19 mouse cellular contexts compared by ENCODE assay signal in genomic region chr2:167657973-167658372, GRCm38 (mm10). TPM values are rescaled to one million over a fixed set of nuclear protein-coding genes. Genes with fewer than 3 reads are reported as not detected.
DNase-seq lines count a peak whose midpoint lies in the region; ATAC-seq and TF ChIP-seq lines count a peak whose summit lies in the region.
"Had no signal": no experiment of that assay in that cellular context is flagged by ENCODE, and none has a peak within 500 bp of the region (broad histone marks: within the 10 kb centered on the region; RNA-seq: fewer than 3 reads in every experiment).

No protein-coding gene starts in this region.

- H3K4me2 ChIP-seq in kidney, embryonic 15.5 days, result no peak overlapping the region
- no peak overlapping the region for H3K4me2 ChIP-seq in lung, embryonic 15.5 days
- H3K4me2 ChIP-seq in myocyte (ENCODE audit: low read depth), result peak overlapping the region; percentile 37
- H3K4me2 ChIP-seq: embryonic facial prominence, embryonic 12.5 days; neural tube, embryonic 13.5 days had no signal

- peak; percentile 19 for DNase-seq in cerebellum, adult 9-11 months
- DNase-seq in cerebellum, postnatal 10 days, result no peak
- DNase-seq in kidney, adult 8-10 months, result no peak
- DNase-seq in lung, postnatal 36 days, result no peak
- DNase-seq in layer of hippocampus, adult 8-10 months (ENCODE audit: low spot score in 2 of 2), result no peak
- DNase-seq: cerebellum, adult 11-12 months; heart, adult 18-20 months; heart, postnatal 10 days; right cerebral cortex, postnatal 4 days; thymus, adult 18-20 months had no signal

- peaks cover 5% of the 10 kb centered on the region; the same call in 1 of the 2 replicates for H3K27me3 ChIP-seq in kidney, embryonic 15.5 days
- H3K27me3 ChIP-seq in lung, embryonic 15.5 days, result peaks cover 7% of the 10 kb centered on the region; the same call in 1 of the 2 replicates
- H3K27me3 ChIP-seq in myocyte (ENCODE audit: control insufficient read depth, insufficient read depth, insufficient read length), result no peaks in the 10 kb centered on the region

- 83% methylated on average over 4 of the region's 4 CpGs for WGBS in kidney, embryonic 15.5 days
- WGBS in lung, embryonic 15.5 days, result 84% methylated on average over 4 of the region's 4 CpGs

- no peak overlapping the region for H3ac ChIP-seq in myocyte (ENCODE audit: control insufficient read depth, insufficient read length)

- no peaks in the 10 kb centered on the region for H3K9me3 ChIP-seq in kidney, embryonic 15.5 days (replicated peaks)
- no peaks in the 10 kb centered on the region for H3K9me3 ChIP-seq in lung, embryonic 15.5 days
- H3K9me3 ChIP-seq: embryonic facial prominence, embryonic 12.5 days; hindbrain, embryonic 12.5 days; limb, embryonic 12.5 days; midbrain, embryonic 10.5 days; neural tube, embryonic 13.5 days had no signal

- no peak for ATAC-seq in kidney, embryonic 15.5 days (replicated peaks; ENCODE audit: low FRiP score)
- ATAC-seq in lung, embryonic 15.5 days (ENCODE audit: borderline replicate concordance, extremely low read depth, low FRiP score, low TSS enrichment), result no peak

- no peak overlapping the region for H3K4me3 ChIP-seq in kidney, embryonic 15.5 days (replicated peaks)
- H3K4me3 ChIP-seq in lung, embryonic 15.5 days, result no peak overlapping the region
- H3K4me3 ChIP-seq in myocyte, result peak overlapping the region; percentile 93
- H3K4me3 ChIP-seq: embryonic facial prominence, embryonic 12.5 days; hindbrain, embryonic 12.5 days; limb, embryonic 12.5 days; midbrain, embryonic 10.5 days; neural tube, embryonic 13.5 days had no signal

- H3K27ac ChIP-seq in kidney, embryonic 15.5 days, result 0 out of 2 replicates have a peak overlapping the region, but pooled peaks have one; percentile 89
- no peak overlapping the region for H3K27ac ChIP-seq in lung, embryonic 15.5 days
- H3K27ac ChIP-seq: embryonic facial prominence, embryonic 12.5 days; hindbrain, embryonic 12.5 days; limb, embryonic 12.5 days; midbrain, embryonic 10.5 days; neural tube, embryonic 13.5 days had no signal

- TF ChIP-seq POLR2A in myocyte (IDR thresholded peaks at IDR 0.05; ENCODE audit: insufficient read length, low read depth), result no peak

- peaks cover 58% of the 10 kb centered on the region for H3K4me1 ChIP-seq in kidney, embryonic 15.5 days
- peaks cover 39% of the 10 kb centered on the region for H3K4me1 ChIP-seq in lung, embryonic 15.5 days

- peak overlapping the region; percentile 16; the same call in 1 of the 2 replicates for H3K9ac ChIP-seq in kidney, embryonic 15.5 days
- H3K9ac ChIP-seq in lung, embryonic 15.5 days, result peak overlapping the region; percentile 34
- H3K9ac ChIP-seq: embryonic facial prominence, embryonic 12.5 days; hindbrain, embryonic 12.5 days; limb, embryonic 12.5 days had no signal

- peaks cover 20% of the 10 kb centered on the region for H3K36me3 ChIP-seq in kidney, embryonic 15.5 days
- H3K36me3 ChIP-seq in lung, embryonic 15.5 days, result peaks cover 6% of the 10 kb centered on the region; the same call in 1 of the 2 replicates
- H3K36me3 ChIP-seq in myocyte (ENCODE audit: control insufficient read depth, insufficient read depth), result peaks cover 8% of the 10 kb centered on the region

- peaks cover 50% of the 10 kb centered on the region for H3K79me2 ChIP-seq in myocyte (ENCODE audit: control insufficient read depth, insufficient read depth)

TF ChIP-seq in myocyte, 11 proteins besides CTCF, POLR2A, EP300 and RAD21:
- no peak for TF ChIP-seq MYOD1 (IDR thresholded peaks at IDR 0.05; ENCODE audit: control insufficient read depth in 1 of 3, insufficient read length in 2 of 3, low read depth in 2 of 3)
- no peak for TF ChIP-seq SRF (IDR thresholded peaks at IDR 0.05; ENCODE audit: control insufficient read depth, insufficient read length, low read depth)
- TF ChIP-seq TCF12 (IDR thresholded peaks at IDR 0.05; ENCODE audit: insufficient read depth, poor library complexity, severe bottlenecking), result no peak
- TF ChIP-seq MAX (IDR thresholded peaks at IDR 0.05; ENCODE audit: low read depth), result no peak
- TF ChIP-seq MYOG (IDR thresholded peaks at IDR 0.05; ENCODE audit: control insufficient read depth in 1 of 3, insufficient read depth in 1 of 3, insufficient read length in 2 of 3, low read depth in 2 of 3), result no peak
- TF ChIP-seq POLR2AphosphoS2 (IDR thresholded peaks at IDR 0.05; ENCODE audit: insufficient read length, low read depth), result no peak
- TF ChIP-seq CEBPB (IDR thresholded peaks at IDR 0.05; ENCODE audit: insufficient read depth, poor library complexity, severe bottlenecking), result no peak
- no peak for TF ChIP-seq REST (IDR thresholded peaks at IDR 0.05; ENCODE audit: insufficient read depth, insufficient read length)
- TF ChIP-seq E2F4 (IDR thresholded peaks at IDR 0.05; ENCODE audit: insufficient read depth), result no peak
- no peak for TF ChIP-seq TCF3 (IDR thresholded peaks at IDR 0.05; ENCODE audit: insufficient read length, low read depth)
- TF ChIP-seq USF1 (IDR thresholded peaks at IDR 0.05; ENCODE audit: low read depth), result no peak

RNA-seq across cellular contexts. Expression of gene Gm20431, which starts 3.3 kb away (rescaled TPM):
- 12.1 and 12.8 TPM in 2 replicates for polyA plus RNA-seq in kidney, embryonic 15.5 days (2015; fragmentation: Nextera tagmentation; extraction: Ambion mirVana)
- polyA plus RNA-seq in lung, embryonic 15.5 days (2015; fragmentation: Nextera tagmentation; extraction: Ambion mirVana), result 3.2 and 3.5 TPM in 2 replicates
- 9.2 TPM for polyA plus RNA-seq in myocyte (2012; fragmentation: generic; extraction: Trizol)
- total RNA-seq in layer of hippocampus, adult 8-10 months (2022), result 10 to 100 TPM; 35.0 to 46.6 (median 40.9) TPM
- total RNA-seq: monocyte, adult 5-6 weeks had no signal

RNA-seq across cellular contexts. Expression of gene Ube2v1, which starts 26.1 kb away (rescaled TPM):
- 284 and 313 TPM in 2 replicates for polyA plus RNA-seq in kidney, embryonic 15.5 days (2015; fragmentation: Nextera tagmentation; extraction: Ambion mirVana)
- 280 and 282 TPM in 2 replicates for polyA plus RNA-seq in lung, embryonic 15.5 days (2015; fragmentation: Nextera tagmentation; extraction: Ambion mirVana)
- 322 TPM for polyA plus RNA-seq in myocyte (2012; fragmentation: generic; extraction: Trizol)
- total RNA-seq in layer of hippocampus, adult 8-10 months (2022), result 100 to 1,000 TPM; 196 to 224 (median 216) TPM

RNA-seq across cellular contexts. Expression of gene Cebpb, which starts 30.7 kb away (rescaled TPM):
- polyA plus RNA-seq in kidney, embryonic 15.5 days (2015; fragmentation: Nextera tagmentation; extraction: Ambion mirVana), result 5.1 and 5.7 TPM in 2 replicates
- polyA plus RNA-seq in lung, embryonic 15.5 days (2015; fragmentation: Nextera tagmentation; extraction: Ambion mirVana), result 61.4 and 68.1 TPM in 2 replicates
- 74.7 TPM for polyA plus RNA-seq in myocyte (2012; fragmentation: generic; extraction: Trizol)
- 10 to 100 TPM; 21.3 to 37.2 (median 25.6) TPM for total RNA-seq in layer of hippocampus, adult 8-10 months (2022)

RNA-seq across cellular contexts. Expression of gene Tmem189, which starts 31.6 kb away (rescaled TPM):
- 47.3 and 48.1 TPM in 2 replicates for polyA plus RNA-seq in kidney, embryonic 15.5 days (2015; fragmentation: Nextera tagmentation; extraction: Ambion mirVana)
- polyA plus RNA-seq in lung, embryonic 15.5 days (2015; fragmentation: Nextera tagmentation; extraction: Ambion mirVana), result 41.7 and 43.8 TPM in 2 replicates
- 91.9 TPM for polyA plus RNA-seq in myocyte (2012; fragmentation: generic; extraction: Trizol)
- total RNA-seq in layer of hippocampus, adult 8-10 months (2022), result 10 to 100 TPM; 44.5 to 47.5 (median 46.8) TPM
